Mouse (Mus musculus): ENCODE measurements around the gene Lrrc32.

GRCm38 (mm10) chr7:98493307-98493706 lies 4.2 kb downstream of the Lrrc32 start:
- TF ChIP-seq CTCF (IDR thresholded peaks at IDR 0.05; ENCODE audit: low read depth, low read length) (no peak), POLR2A (IDR thresholded peaks at IDR 0.05; ENCODE audit: extremely low read depth, insufficient read depth, low read length) (no peak)

All from liver, adult 2 months (tissue).